Mouse (Mus musculus) cerebellum, adult 18-20 months (tissue): ENCODE results near the gene Shld2.
"Not testable (repeated sequence)": the region's sequence is repeated elsewhere in the genome, so short reads cannot be mapped to it uniquely, and the experiment has no call there.

Source experiments
- DNase-seq, 2 experiments: peaks; one replicate each; pipeline ENCODE4 v3.0.0; 2021

The Shld2 gene

DNA sequence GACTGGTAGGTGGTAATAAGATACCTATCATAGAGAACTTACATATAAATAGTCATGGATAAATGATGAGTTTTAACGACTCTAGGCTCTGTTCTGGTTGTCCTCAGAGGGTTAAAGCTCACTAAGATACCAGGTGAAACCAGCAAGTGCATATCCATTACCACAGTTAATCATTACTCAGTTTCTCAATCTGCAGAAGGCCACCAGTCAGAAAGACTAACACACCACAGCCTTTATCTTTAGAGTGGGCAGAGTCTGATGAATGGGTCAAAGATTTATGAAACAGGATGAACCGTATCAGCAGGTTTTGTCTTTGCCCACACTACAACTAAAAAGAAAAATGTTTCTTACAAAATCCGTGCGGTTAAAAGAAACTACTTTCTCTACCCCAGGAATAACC, 35.1 kb downstream of the Shld2 start:
- DNase-seq = no peak

- no peak for DNase-seq
These were observed 36.2 kb downstream of the Shld2 start for GRCm38 (mm10) chr14:34274141-34274540.

DNA sequence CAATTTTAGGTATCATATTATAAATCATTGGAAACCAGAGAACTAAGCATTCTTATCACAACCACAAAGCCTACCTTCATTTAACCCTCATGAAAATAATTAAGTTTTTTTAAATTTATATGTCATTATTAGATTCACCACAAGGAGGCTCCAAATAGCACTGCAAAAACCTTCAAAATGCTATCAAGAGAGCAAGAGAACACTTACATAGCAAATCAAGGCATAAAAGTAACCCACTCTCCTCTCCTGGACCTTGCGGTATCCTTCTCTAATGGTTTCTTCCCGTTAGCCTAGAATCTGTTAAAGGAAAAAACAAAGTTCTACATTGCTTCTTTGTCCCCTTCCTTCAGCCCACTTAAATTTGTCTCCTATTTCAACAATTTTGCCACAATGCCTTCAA, 37.0 kb downstream of the Shld2 start:
- DNase-seq = no peak

GRCm38 (mm10) chr14:34268046-34268445, 42.2 kb downstream of the Shld2 start:
- no peak for DNase-seq

- not testable (repeated sequence) for DNase-seq
These were observed 51.8 kb downstream of the Shld2 start for GRCm38 (mm10) chr14:34258525-34258924.

- no peak for DNase-seq
These were observed 57.0 kb downstream of the Shld2 start for GRCm38 (mm10) chr14:34253261-34253660.

- no peak for DNase-seq
These were observed 57.7 kb downstream of the Shld2 start for GRCm38 (mm10) chr14:34252470-34253145.

GRCm38 (mm10) chr14:34240676-34241075, 69.6 kb downstream of the Shld2 start:
- DNase-seq = no peak

DNA sequence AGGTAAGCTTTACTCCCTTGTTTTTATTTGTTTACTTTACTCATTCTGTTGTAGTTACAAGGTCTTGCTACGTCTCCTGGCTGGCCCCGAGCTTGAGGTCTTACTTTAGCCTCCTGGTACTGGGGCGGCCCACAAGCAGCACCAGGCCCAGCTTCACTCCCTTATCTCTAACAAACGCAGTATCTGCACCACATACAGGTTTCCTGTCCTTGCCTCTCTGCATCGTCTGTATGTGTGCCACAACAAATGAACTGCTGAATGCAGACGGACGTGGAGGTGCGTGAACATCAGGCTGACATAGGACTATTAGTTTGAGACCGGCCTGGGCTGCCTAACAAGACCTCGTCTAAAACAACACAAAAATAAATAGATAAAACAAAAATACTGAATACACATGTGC, 70.0 kb downstream of the Shld2 start:
- DNase-seq = no peak

DNA sequence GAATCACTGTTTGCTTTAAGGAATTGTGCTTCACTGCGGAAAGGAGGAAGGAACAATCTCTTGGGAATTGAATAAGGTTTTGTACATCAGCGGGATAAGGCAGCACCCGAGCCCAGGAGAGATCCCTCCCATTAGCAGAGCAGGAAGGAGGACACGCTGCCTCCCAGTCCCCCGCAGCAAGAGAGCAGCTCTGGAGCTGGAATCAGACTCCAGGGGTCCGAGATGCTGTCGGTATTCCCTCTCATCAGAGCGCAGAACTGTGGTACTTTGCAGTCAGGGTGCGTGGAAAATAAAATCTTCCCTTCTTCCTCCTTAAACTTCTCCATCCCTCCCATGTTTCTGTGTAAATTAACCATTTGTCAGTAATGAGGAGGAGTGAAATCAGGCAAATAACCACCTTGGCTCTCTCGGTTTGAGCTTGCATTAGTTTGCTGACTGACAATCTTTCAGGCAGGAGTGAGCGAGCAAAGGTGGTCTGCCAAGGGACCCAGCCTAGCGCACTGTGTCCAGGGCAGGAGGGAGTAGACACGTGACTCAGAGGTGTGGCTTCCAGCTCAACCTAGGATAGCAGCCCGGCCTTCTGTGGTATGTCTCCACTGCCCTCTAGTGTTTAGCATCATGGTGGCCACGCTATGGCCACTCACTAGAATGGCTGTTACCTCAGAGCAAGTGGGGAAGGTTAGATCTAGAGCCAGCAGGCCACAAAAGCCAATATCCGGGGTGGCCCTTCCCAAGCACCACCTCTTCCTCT, 75.5 kb downstream of the Shld2 start:
- DNase-seq = peak; percentile 64 to 78

DNA sequence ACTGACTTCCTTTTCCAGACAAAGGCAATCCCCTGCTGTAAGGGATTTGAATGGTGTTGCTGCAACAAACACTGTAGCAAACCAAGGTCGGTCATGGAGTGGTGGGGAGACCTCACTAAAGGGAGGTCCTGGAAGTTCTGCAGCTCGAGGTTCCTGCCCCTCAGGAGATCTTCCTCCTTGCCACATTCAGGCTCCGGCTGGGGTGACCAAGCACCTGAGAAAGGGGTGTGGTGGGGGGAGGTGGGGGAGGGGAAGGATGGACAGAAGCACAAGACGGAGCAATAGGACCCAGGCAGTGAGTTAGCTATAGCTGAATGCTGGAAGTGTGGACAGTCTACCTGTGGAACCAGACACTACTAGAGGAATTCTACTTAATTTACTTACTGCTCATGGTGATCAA, 76.4 kb downstream of the Shld2 start:
- no peak for DNase-seq

- DNase-seq = no peak
These were observed 77.2 kb downstream of the Shld2 start for GRCm38 (mm10) chr14:34232866-34233680.

- no peak for DNase-seq
These were observed 78.0 kb downstream of the Shld2 start for GRCm38 (mm10) chr14:34232340-34232739.

GRCm38 (mm10) chr14:34228830-34229506, 81.3 kb downstream of the Shld2 start:
- no peak for DNase-seq

DNA sequence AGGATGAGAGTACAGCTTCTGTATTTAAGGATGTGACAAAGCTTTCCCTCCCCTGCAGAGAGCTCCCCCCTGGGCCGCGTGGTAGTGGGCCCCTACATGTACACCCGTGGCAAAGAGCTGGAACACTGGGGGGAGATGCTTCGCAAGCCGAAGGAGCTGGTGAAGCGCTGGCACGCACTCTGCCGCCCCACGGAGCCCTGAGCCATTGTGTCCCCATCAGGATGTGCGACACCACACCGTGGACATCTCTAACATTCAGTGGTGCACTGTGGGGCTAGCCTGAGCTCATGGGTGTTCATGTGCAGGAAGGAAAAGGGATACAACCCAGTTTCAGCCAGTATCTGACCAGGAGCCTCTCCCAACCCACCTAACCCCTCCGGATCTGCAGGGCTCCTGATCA, 82.3 kb downstream of the Shld2 start:
- no peak for DNase-seq

DNA sequence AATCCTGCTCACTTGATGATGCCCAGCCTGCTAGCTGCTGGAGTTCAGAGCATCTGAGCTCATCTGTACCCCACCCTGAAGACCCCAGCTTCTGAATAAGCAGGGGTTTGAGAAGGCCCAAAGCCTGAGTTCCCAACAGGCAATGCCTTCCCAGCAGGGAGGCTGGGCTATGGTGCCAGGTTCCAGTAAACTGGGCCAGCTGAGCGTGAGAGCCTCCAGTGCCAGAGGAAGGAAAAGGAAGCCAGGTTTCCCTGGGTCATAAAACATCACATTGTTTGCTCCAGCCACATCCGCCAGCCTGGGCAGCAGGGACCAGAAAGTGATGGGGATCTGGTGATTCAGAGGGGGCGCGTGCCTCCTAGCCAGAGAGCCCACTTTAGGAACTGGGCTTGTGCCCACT, 83.7 kb downstream of the Shld2 start:
- no peak for DNase-seq

DNA sequence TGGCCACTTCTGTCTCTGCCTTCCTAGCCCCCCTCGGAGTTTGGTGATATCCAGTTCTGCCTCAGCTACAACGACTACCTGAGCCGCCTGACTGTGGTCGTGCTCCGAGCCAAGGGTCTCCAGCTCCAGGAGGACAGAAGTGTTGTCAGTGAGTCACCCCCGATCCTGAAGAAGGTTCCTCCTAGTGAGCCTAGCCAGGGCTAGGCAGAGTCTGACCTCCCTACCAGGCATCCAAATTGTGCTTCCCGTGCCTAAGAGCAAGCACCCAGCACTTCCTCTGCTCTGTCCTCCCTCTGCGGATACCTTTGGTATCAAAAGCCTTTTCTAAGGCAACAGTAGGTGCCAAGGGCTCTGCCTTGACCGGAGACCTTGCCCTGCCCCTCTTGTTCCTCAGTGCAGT, 84.3 kb downstream of the Shld2 start:
- DNase-seq = no peak

GRCm38 (mm10) chr14:34223362-34223898, 86.9 kb downstream of the Shld2 start:
- no peak for DNase-seq

DNA sequence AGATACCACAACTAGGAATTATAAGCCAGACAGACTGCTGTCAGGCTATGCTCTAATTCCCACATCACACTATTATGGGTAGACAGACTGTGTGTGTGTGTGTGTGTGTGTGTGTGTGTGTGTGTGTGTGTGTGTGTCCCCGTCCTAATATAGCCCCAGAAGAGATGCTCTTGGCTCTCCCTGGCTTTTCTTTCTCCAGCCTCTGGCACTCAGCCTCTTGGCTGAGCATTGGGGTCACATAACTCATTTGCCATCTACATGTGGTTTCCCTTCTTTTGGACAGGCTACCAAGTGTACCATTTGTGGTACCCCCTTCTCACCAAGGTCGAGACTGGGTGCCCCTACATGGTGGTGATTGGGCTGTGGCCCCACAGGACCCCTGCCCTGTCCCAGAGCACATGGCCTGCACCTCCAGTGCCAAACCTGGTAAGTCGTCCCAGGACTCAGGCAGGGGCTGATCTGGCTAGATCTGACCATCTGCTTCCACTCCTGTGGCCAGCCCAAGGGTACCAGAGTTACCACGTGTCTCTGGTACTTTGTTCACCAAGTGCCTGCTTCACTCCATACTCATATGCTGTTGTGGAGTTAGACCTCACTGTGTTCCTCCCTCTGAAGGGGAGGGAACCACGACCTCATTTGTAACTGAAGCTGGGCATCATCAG, 88.7 kb downstream of the Shld2 start:
- no peak for DNase-seq

- DNase-seq = no peak
These were observed 89.9 kb downstream of the Shld2 start for GRCm38 (mm10) chr14:34220426-34220825.

GRCm38 (mm10) chr14:34219786-34220198, 90.5 kb downstream of the Shld2 start:
- no peak for DNase-seq

- no peak for DNase-seq
These were observed 91.0 kb downstream of the Shld2 start, which contains the start of gene Syt15 for GRCm38 (mm10) chr14:34219295-34219694. Syt15 (plus strand) TSS chr14:34219595.
